Mouse (Mus musculus): ENCODE data around the gene Rbl2.

The Rbl2 gene

DNA sequence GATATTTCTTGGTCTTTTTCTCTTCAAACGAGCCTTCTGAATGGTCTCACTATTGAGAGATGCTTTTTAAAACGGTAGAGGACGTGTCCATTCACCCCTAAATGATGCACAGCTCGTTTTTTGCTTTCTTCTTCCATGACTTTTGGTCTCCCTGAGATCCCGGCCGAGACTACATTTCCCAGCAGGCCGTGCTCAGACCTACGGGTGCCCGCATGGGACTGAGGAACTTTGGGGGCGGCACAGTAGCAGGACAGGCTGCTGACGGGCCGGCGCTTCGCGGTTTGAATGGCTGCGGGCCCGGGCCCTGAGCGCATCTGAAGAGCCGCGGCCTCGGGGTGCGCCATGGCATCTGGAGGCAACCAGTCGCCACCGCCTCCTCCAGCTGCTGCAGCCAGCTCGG, at the start of gene Rbl2:
Gene Rbl2, plus strand, starts transcription at position 224 of the 400 bp plus-strand sequence.
- DNase-seq (ENCODE audit: low spot score): peak; percentile 96

- DNase-seq (ENCODE audit: low spot score): no peak
Observed at GRCm38 (mm10) chr8:91034417-91034816, 35.4 kb upstream of the Rbl2 start.

DNA sequence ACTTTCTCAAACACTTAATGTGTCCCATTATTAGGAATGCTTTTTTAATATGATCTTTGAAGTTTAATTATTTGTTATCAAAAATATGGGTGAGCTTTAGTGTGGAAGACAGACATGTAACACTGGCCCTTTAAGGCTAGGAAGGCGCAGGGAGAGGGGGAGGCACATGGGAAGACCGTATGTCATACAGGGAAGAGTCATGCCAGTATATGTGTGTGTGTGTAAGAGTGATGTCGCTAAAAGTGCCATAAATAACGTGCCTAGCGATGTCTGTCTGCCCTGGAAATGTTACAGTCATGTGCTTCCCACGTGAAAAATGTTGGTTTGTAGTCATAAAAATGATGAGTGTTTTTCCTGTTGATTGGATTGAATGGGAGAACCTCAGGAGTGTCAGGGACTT, 33.0 kb upstream of the Rbl2 start:
- no peak for DNase-seq (ENCODE audit: low spot score)

GRCm38 (mm10) chr8:91038637-91039036, 31.2 kb upstream of the Rbl2 start:
- DNase-seq (ENCODE audit: low spot score): no peak

- no peak for DNase-seq (ENCODE audit: low spot score)
Observed at GRCm38 (mm10) chr8:91046370-91046769, 23.5 kb upstream of the Rbl2 start.

DNA sequence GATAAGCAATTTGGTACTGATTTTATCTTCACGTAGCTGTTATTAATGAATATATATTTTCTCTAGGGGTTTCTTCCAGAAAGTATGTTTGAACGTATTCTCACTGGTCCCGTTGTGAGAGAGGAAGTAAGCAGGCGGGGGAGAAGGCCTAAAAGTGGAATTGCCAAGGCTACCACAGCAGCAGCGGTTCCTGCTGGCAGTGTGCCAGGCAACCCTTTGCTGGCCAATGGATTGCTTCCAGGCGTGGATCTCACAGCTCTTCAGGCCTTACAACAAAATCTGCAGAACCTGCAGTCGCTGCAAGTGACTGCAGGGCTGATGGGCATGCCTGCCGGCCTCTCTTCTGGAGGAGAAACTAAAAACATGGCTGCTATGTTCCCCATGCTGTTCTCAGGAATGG, 18.8 kb upstream of the Rbl2 start:
- DNase-seq (ENCODE audit: low spot score): peak; percentile 80

DNA sequence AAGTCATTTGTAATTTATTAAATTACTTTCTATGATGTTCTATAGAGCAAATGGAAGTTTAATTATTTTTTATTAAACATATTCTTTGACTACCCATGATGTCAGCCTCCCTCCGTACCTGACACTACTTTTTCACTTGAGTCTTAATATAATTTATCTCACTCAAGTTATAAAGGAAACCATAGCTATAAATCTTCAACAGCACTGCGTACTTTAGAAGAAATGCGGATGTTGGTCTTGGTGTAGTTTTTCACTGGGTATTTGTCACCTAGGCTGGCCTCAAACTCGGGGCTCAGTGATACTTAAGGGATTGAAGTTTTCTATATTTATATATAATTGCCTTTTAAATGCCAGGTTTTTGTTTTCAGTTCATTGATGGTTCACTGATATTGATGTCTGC, 15.4 kb upstream of the Rbl2 start:
- DNase-seq (ENCODE audit: low spot score): no peak

GRCm38 (mm10) chr8:91056848-91057247, 13.0 kb upstream of the Rbl2 start:
- DNase-seq (ENCODE audit: low spot score): no peak

- peak; percentile 19 for DNase-seq (ENCODE audit: low spot score)
Observed at GRCm38 (mm10) chr8:91059086-91059578, 10.7 kb upstream of the Rbl2 start.

DNA sequence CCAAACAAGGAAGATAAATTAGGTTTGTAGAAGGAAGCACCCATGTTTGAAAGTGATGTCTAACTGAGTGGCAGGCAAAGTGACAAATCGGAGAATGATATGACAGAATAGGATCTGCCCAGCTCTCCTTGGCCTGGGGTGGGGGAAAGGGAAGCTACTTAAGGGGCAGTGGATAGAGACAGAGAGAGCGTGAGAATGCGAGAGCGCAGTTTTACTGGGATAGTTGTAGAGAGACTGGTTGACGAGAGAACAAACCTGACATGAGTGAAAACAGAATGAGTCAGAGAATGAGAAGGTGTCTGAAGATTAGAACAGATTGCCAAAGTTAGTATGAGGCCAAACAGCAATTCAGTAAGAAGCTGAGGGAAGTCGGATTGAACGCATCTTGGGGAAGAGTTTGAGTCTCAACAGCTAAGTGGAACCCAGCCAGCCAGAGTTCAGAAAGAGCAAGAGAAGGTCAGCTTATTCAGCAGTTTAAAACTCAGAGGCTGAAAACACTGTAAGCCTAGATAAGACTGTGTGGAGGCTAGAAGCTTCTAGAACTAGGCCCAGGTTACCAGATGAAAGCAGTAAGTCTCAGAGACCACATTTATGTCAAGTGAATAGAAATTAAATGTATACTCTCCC, 9.9 kb upstream of the Rbl2 start:
- no peak for DNase-seq (ENCODE audit: low spot score)

GRCm38 (mm10) chr8:91060555-91061471, 9.0 kb upstream of the Rbl2 start:
- DNase-seq (ENCODE audit: low spot score): no peak

DNA sequence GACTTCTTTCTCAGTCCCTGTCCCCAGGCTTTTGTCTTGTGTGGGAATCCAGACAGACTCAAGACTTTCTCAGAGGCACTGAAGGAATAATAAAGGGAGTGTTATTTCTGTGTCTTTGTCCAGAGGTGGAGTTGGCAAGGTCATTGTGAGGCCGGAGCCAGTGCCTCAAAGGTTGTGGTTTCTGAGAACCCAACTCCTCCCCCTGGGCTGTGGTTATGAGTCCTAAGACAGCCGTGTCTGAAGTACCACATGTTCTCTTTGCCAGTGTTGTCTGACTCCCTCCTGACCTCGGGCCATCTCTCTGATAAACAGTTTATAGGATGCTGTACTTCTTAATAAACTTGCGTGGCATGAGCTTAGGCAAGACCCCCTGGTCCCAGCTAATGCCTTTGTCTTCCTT, 4.7 kb upstream of the Rbl2 start:
- DNase-seq (ENCODE audit: low spot score): no peak

GRCm38 (mm10) chr8:91069407-91069806, 450 bp upstream of the Rbl2 start:
- DNase-seq (ENCODE audit: low spot score): peak; percentile 24

- peak; percentile 86 for DNase-seq (ENCODE audit: low spot score)
Observed at GRCm38 (mm10) chr8:91070275-91070859, 510 bp downstream of the Rbl2 start.

DNA sequence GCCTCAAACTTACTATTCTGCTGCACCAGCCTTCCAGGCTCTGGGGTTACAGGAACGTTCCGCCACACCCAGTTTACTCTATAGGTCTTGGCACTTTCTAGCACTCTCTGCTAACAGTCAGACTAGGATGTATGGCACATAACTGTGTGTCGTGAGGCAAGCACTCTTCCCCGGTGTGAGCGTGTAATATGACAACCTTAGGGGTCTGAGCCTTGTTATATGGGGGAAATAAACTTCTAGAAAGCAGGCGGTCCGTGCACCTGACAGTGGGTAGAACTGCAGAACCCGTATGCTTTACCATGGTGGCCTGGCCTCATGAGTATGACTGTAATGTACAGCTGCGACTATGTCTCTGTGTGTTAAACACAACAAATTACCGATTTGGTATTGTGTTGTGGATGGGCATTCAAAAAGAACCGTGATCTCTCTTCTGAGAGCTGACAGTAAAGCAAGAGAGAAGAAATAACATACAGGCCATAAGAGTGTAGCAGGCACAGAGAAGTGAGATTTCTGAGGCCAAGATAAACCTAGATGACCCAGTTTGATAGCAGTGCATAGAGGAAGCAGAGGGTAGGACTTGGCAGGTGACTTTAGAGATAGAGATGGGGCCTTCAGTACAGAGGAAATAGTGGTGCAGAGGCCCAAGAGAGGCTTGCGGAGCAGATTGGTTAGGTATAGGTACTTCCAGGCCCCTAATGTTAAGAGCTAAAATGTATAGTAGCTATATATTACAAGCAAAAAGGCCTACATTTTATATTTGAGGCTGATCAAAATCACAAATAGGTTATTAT, 7.4 kb downstream of the Rbl2 start:
- no peak for DNase-seq (ENCODE audit: low spot score)

- no peak for DNase-seq (ENCODE audit: low spot score)
Observed at GRCm38 (mm10) chr8:91079678-91080077, 9.8 kb downstream of the Rbl2 start.

GRCm38 (mm10) chr8:91081911-91082310, 12.1 kb downstream of the Rbl2 start:
- no peak for DNase-seq (ENCODE audit: low spot score)

GRCm38 (mm10) chr8:91082428-91082827, 12.6 kb downstream of the Rbl2 start:
- no peak for DNase-seq (ENCODE audit: low spot score)

DNA sequence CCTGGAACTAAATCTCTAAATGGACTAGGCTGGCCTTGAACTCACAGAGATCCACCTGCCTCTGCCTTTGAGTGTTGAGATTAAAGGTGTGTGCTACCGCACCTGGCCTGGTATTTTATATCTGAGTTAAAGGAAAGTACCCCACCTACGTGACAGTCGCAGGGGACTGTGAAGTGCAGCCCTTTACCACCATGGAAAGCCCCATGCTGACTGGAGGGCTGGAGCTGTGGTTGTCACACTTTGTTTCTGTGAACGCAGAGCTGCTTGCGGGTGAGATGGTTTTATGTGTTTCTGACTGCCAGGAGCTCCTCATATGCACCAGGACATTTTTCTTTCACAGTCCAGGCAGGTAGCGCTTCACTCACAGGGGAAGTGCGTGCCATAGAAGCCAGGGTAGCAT, 18.6 kb downstream of the Rbl2 start:
- no peak for DNase-seq (ENCODE audit: low spot score)

DNA sequence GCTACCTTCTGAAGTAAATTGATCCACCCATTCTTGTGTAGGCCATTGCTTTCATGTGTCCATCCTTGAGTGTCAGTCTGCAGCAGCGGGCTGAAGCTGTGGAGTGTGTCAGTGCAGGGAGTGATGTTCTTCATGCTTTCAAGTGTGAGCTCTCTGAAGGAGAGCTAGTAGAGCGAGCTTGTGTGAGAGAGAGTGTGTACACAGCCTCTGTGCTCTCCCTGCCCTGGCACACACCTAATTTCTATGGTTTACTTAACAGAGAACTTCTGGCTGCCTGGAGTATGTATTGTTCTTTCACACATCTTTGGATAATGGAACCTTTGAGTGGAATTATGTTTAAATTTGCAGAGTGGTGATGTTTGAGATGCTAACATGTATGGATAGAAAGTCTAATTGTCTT, 19.7 kb downstream of the Rbl2 start:
- no peak for DNase-seq (ENCODE audit: low spot score)

GRCm38 (mm10) chr8:91094135-91094534, 24.3 kb downstream of the Rbl2 start:
- DNase-seq (ENCODE audit: low spot score): no peak

DNA sequence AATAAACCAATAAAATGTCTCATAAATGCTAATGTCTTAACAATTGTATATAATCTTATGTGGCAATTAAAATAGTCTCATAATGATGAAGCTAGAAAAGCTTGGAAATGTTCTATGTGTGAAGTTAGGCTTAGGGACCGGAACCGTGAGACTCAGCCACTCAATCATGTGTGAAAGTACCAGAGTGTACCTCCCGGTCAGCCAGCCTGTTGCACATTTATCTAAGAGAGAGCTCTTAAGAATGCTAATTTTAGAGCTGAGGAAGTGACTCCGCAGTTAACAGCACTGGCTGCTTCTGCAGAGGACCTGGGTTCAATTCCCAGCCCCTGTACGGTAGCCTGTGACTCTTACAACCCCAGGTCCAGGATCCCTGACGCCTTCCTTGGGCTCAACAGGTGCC, 28.2 kb downstream of the Rbl2 start:
- no peak for DNase-seq (ENCODE audit: low spot score)

Data from MN1 (cell line).